Mouse (Mus musculus) adrenal gland (tissue): ENCODE measurements around the gene Fam155a.
"Not testable (repeated sequence)": the region's sequence is repeated elsewhere in the genome, so short reads cannot be mapped to it uniquely, and the experiment has no call there.

Experiments
- intact Hi-C: fragments of 180-260 bp; cut with DNase I; formaldehyde crosslinking; loops from one replicate; pipeline ENCODE4 v1.15.1; 2025

The Fam155a gene

GRCm38 (mm10) chr8:9692370-9692769, 78.6 kb downstream of the Fam155a start:
- intact Hi-C loops = no loop called here

GRCm38 (mm10) chr8:9660014-9660413, 110.9 kb downstream of the Fam155a start:
- intact Hi-C loops = not testable (repeated sequence)

- intact Hi-C loops = no loop called here
These were observed 114.1 kb downstream of the Fam155a start for GRCm38 (mm10) chr8:9656901-9657300.

- intact Hi-C loops = no loop called here
These were observed 116.1 kb downstream of the Fam155a start for GRCm38 (mm10) chr8:9654826-9655225.

- intact Hi-C loops = no loop called here
These were observed 117.3 kb downstream of the Fam155a start for GRCm38 (mm10) chr8:9653643-9654042.

- intact Hi-C loops = no loop called here
These were observed 132.8 kb downstream of the Fam155a start for GRCm38 (mm10) chr8:9638162-9638561.

- intact Hi-C loops = no loop called here
These were observed 135.7 kb downstream of the Fam155a start for GRCm38 (mm10) chr8:9635240-9635639.

GRCm38 (mm10) chr8:9607086-9607701, 163.8 kb downstream of the Fam155a start:
- intact Hi-C loops = no loop called here

GRCm38 (mm10) chr8:9596003-9596402, 175.0 kb downstream of the Fam155a start:
- intact Hi-C loops = no loop called here

- intact Hi-C loops = loop anchor here (2.0 to 5.0 kb wide), 2 partner anchors 235 to 349 kb away; no protein-coding TSS in a partner anchor
These were observed 189.1 kb downstream of the Fam155a start for GRCm38 (mm10) chr8:9581836-9582235.

- intact Hi-C loops = loop anchor here (2.0 to 5.0 kb wide), 2 partner anchors 233 to 347 kb away; no protein-coding TSS in a partner anchor
These were observed 190.8 kb downstream of the Fam155a start for GRCm38 (mm10) chr8:9580192-9580591.

- intact Hi-C loops = no loop called here
These were observed 199.0 kb downstream of the Fam155a start for GRCm38 (mm10) chr8:9571977-9572376.

GRCm38 (mm10) chr8:9569516-9570170, 201.3 kb downstream of the Fam155a start:
- intact Hi-C loops = no loop called here

- intact Hi-C loops = no loop called here
These were observed 221.8 kb downstream of the Fam155a start for GRCm38 (mm10) chr8:9549199-9549598.

- intact Hi-C loops = no loop called here
These were observed 223.4 kb downstream of the Fam155a start for GRCm38 (mm10) chr8:9547558-9547954.

- intact Hi-C loops = no loop called here
These were observed 223.9 kb downstream of the Fam155a start for GRCm38 (mm10) chr8:9546919-9547557.

GRCm38 (mm10) chr8:9546429-9546828, 224.5 kb downstream of the Fam155a start:
- intact Hi-C loops = no loop called here

GRCm38 (mm10) chr8:9545665-9546064, 225.3 kb downstream of the Fam155a start:
- intact Hi-C loops = no loop called here

- intact Hi-C loops = no loop called here
These were observed 235.1 kb downstream of the Fam155a start for GRCm38 (mm10) chr8:9535730-9536372.

- intact Hi-C loops = no loop called here
These were observed 244.4 kb downstream of the Fam155a start for GRCm38 (mm10) chr8:9526515-9526914.

- intact Hi-C loops = no loop called here
These were observed 249.4 kb downstream of the Fam155a start for GRCm38 (mm10) chr8:9521577-9521976.

GRCm38 (mm10) chr8:9500751-9501150, 270.2 kb downstream of the Fam155a start:
- intact Hi-C loops = no loop called here
